Mouse (Mus musculus) kidney, adult 2 months (tissue): Measurements from ENCODE around the gene Mapkapk3. TPM values are rescaled to one million over a fixed set of nuclear protein-coding genes. Genes with fewer than 3 reads are reported as not detected.
A peak's percentile ranks its signal among the peaks of the same experiment; 100 is the strongest.
"Not testable (repeated sequence)": the region's sequence is repeated elsewhere in the genome, so short reads cannot be mapped to it uniquely, and the experiment has no call there.

Experiments used
- DNase-seq: peaks from one replicate; pipeline ENCODE4 v3.0.0; 2021
- H3K27ac ChIP-seq: fragments of 200-500 bp; 2 replicates; pipeline ENCODE4 v1.5.1; 2012; ENCODE audit warnings: low read depth, low read length, control low read depth, inconsistent platforms; ENCODE audit not compliant: insufficient read depth
- H3K27me3 ChIP-seq: fragments of 200-500 bp; replicated peaks from 2 replicates; pipeline ENCODE4 v1.6.1; 2012; ENCODE audit warnings: mild to moderate bottlenecking, moderate library complexity, low read length, inconsistent platforms; ENCODE audit not compliant: control insufficient read depth, insufficient read depth
- H3K36me3 ChIP-seq: fragments of 200-500 bp; 2 replicates; pipeline ENCODE4 v1.6.1; 2012; ENCODE audit warnings: mild to moderate bottlenecking, moderate library complexity, low read length, inconsistent platforms; ENCODE audit not compliant: control insufficient read depth, insufficient read depth
- H3K4me1 ChIP-seq: fragments of 200-500 bp; 2 replicates; pipeline ENCODE4 v1.6.1; 2011; ENCODE audit warnings: low read length; ENCODE audit not compliant: control insufficient read depth, insufficient read depth
- H3K4me3 ChIP-seq: fragments of 200-500 bp; 2 replicates; pipeline ENCODE4 v1.5.1; 2011; ENCODE audit warnings: mild to moderate bottlenecking, low read depth, low read length, control low read depth; ENCODE audit not compliant: insufficient read depth
- CTCF ChIP-seq: fragments of 200-500 bp; conservative IDR thresholded peaks from 2 replicates; pipeline ENCODE4 v1.5.1; 2011; ENCODE audit warnings: low read depth, mild to moderate bottlenecking, control low read depth, low read length, moderate library complexity, mixed read lengths; ENCODE audit not compliant: insufficient read depth, insufficient read length
- POLR2A ChIP-seq: fragments of 200-500 bp; IDR thresholded peaks from one replicate; pipeline ENCODE4 v1.6.1; 2011; ENCODE audit warnings: low read depth, low read length, control low read depth
- WGBS: fragments of 180-500 bp; shearing (Covaris S2); methylation state at CpG from one replicate; pipeline ENCODE4 v1.1.7; 2018; 5-methylcytosine and 5-hydroxymethylcytosine counted together
- polyA plus RNA-seq: library from polyadenylated mRNA; depleted of rRNA; stranded (reverse); fragments of >200 nt; gene quantifications from 2 replicates; pipeline ENCODE4 v1.2.3, GENCODE M21; 2012

Gene Mapkapk3
- polyA plus RNA-seq, 1 experiment, result 24.3 TPM

GRCm38 (mm10) chr9:107307099-107307872 is 17.6 kb upstream of the Mapkapk3 start:
- Histone ChIP-seq H3K36me3 (no peaks in the 10 kb centered on the region), H3K4me1 (peaks cover 48% of the 10 kb centered on the region), H3K27me3 (no peaks in the 10 kb centered on the region), H3K4me3 (no peak overlapping the region), H3K27ac (peak overlapping the region; percentile 92)
- DNase-seq, result peak; percentile 85
- TF ChIP-seq POLR2A (no peak), CTCF (no peak)
- WGBS, result 33% methylated on average over 11 of the region's 11 CpGs

DNA sequence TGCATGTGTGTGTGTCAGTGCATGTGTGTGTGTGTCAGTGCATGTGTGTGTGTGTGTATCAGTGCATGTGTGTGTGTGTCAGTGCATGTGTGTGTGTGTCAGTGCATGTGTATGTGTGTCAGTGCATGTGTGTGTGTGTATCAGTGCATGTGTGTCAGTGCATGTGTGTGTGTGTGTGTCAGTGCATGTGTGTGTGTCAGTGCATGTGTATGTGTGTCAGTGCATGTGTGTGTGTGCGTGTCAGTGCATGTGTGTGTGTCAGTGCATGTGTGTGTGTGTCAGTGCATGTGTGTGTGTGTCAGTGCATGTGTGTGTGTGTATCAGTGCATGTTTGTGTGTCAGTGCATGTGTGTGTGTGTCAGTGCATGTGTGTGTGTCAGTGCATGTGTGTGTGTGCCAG is 17.0 kb upstream of the Mapkapk3 start:
- WGBS, result 93% methylated on average over 1 of the region's 1 CpGs

GRCm38 (mm10) chr9:107305601-107306542 is 16.2 kb upstream of the Mapkapk3 start:
- H3K27me3 ChIP-seq, result no peaks in the 10 kb centered on the region
- WGBS, result 16% methylated on average over 13 of the region's 13 CpGs
- no peak overlapping the region for H3K4me3 ChIP-seq
- DNase-seq, result peak; percentile 68
- H3K27ac ChIP-seq, result peak overlapping the region; percentile 80
- peaks cover 55% of the 10 kb centered on the region for H3K4me1 ChIP-seq
- no peaks in the 10 kb centered on the region; the same call in 1 of the 2 replicates for H3K36me3 ChIP-seq
- TF ChIP-seq POLR2A (no peak), CTCF (no peak)

More for the DNA sequence above, 17.0 kb upstream of the Mapkapk3 start:
- not testable (repeated sequence) for H3K36me3 ChIP-seq, DNase-seq, H3K27me3 ChIP-seq, H3K4me3 ChIP-seq
- Histone ChIP-seq H3K27ac (peak overlapping the region; percentile 92; the same call in 1 of the 2 replicates), H3K4me1 (peaks cover 52% of the 10 kb centered on the region)

- peak; percentile 72 for DNase-seq
- peaks cover 62% of the 10 kb centered on the region for H3K4me1 ChIP-seq
- H3K27ac ChIP-seq, result peak overlapping the region; percentile 74
- 70% methylated on average over 4 of the region's 4 CpGs for WGBS
- peaks cover 6% of the 10 kb centered on the region for H3K36me3 ChIP-seq
- TF ChIP-seq CTCF, result no peak
- TF ChIP-seq POLR2A, result no peak
- H3K27me3 ChIP-seq, result no peaks in the 10 kb centered on the region
- H3K4me3 ChIP-seq, result no peak overlapping the region
Observed at GRCm38 (mm10) chr9:107305012-107305411, 15.3 kb upstream of the Mapkapk3 start.

DNA sequence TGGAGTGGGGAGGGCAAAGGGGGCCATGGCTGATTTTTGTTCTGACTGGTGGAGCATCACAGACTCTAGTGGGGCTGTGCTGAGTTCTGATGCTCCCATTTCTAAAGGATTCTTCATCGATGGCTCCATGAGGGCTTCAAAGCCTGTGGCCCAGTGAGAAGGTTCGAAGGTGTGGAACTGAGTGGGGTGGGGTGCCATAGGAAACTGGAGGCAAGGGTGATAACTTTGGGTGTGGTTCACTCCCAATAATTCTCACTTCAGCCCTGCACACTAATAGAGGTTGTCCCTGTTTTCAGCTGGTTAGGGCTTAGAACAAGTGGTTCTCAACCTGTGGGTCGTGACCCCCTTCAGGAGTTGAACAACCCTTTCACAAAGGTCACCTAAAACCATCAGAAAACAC is 14.7 kb upstream of the Mapkapk3 start:
- no peak for DNase-seq
- Histone ChIP-seq H3K4me1 (peaks cover 62% of the 10 kb centered on the region), H3K27ac (no peak overlapping the region), H3K27me3 (no peaks in the 10 kb centered on the region), H3K4me3 (no peak overlapping the region), H3K36me3 (peaks cover 7% of the 10 kb centered on the region)
- WGBS, result 96% methylated on average over 3 of the region's 3 CpGs
- TF ChIP-seq CTCF (no peak), POLR2A (no peak)

GRCm38 (mm10) chr9:107303900-107304299 is 14.2 kb upstream of the Mapkapk3 start:
- H3K27me3 ChIP-seq, result no peaks in the 10 kb centered on the region
- H3K27ac ChIP-seq, result no peak overlapping the region
- H3K4me3 ChIP-seq, result no peak overlapping the region
- 84% methylated on average over 5 of the region's 5 CpGs for WGBS
- DNase-seq, result no peak
- TF ChIP-seq CTCF (no peak), POLR2A (no peak)
- H3K4me1 ChIP-seq, result peaks cover 57% of the 10 kb centered on the region
- peaks cover 7% of the 10 kb centered on the region for H3K36me3 ChIP-seq

DNA sequence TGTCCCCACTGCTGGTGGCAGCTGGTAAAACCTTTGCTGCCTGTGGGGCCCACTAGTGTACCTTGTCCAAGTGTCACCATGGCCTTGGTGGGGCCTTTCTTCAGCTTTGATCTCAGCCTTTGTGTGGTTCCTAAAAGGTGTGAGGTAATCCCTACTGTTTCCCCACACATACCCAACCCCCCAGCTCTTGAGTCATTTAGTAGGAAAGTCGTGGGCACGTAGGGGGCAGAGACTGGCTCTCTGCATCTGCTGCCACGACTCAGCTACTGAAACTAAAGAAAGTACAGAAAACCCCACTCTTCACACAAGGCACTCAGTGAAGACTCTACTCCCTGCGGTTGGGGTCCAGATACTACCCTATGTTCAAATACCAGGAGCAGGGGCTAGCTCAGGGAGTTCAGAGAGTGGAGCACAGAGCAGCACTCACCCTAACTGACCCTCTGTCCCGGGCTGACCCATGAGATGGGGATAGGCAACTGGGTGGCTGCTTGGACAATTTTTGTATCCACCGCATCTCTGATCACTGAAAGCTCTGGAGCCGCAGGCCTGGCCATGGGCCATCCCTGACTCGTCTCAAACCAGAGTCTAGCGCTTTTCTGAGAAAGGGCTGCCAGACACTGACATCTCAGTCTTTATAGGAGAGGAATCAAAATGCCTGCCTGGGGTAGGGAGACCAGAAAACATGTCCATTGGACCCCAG is 13.6 kb upstream of the Mapkapk3 start:
- peaks cover 51% of the 10 kb centered on the region for H3K4me1 ChIP-seq
- no peak for TF ChIP-seq CTCF
- TF ChIP-seq POLR2A, result no peak
- no peak overlapping the region for H3K4me3 ChIP-seq
- H3K27me3 ChIP-seq, result no peaks in the 10 kb centered on the region
- 61% methylated on average over 9 of the region's 9 CpGs for WGBS
- no peak overlapping the region for H3K27ac ChIP-seq
- peak; percentile 65 for DNase-seq
- peaks cover 7% of the 10 kb centered on the region for H3K36me3 ChIP-seq
